Mouse (Mus musculus): ENCODE measurements around the gene Gdf7.

The Gdf7 gene

DNA sequence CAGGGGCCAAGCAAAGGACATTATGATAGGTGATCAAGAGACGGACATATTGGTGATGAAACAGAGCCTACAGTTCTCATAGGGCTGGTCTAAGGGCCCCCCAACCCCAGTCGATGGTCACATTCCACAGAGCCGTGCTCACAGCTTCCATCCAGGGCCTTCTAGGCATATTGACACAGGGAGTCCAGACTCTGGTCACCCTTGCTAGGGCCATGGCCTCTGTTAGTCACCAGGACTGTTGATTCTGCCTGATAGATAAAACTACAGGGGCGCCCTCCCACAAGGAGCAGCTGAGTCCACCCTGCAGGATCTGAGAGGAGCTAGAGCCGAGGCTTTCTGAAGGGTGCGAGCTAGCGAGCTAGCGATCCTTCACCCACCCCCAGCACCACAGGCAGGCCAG lies 31.9 kb upstream of the Gdf7 start:
- Histone ChIP-seq H3K36me3 (ENCODE audit: insufficient read depth, low read length) (peaks cover 85% of the 10 kb centered on the region), H3K27me3 (ENCODE audit: insufficient read depth, low read length) (no peaks in the 10 kb centered on the region), H3K4me1 (replicated peaks; ENCODE audit: low read depth, low read length) (peaks cover 29% of the 10 kb centered on the region), H3K9me3 (ENCODE audit: low read length) (no peaks in the 10 kb centered on the region), H3K4me3 (replicated peaks; ENCODE audit: low read length) (no peak overlapping the region)
- TF ChIP-seq CTCF (conservative IDR thresholded peaks at IDR 0.05; ENCODE audit: low read length) (no peak), POU5F1 (IDR thresholded peaks at IDR 0.05; ENCODE audit: borderline replicate concordance, low read length) (no peak), NANOG (IDR thresholded peaks at IDR 0.05; ENCODE audit: borderline replicate concordance, low read length) (no peak)

DNA sequence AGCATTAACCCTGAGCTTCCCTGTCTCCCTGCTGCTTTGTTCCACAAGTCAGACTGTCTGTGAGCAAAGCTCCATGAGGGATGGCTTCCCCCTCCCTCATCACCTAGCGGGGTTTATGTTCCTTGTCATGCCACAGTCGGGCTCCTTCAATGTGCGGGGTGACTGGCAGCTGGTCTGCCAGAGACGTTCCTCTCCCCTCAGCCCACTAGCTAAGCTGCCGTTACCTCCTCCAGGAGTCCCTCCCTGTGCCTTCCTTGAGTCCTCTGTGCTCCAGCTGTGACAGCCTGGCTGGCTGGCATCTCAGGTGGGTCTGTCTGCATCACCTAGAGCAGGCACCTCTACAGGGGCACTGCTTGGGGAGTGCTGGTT lies 30.4 kb upstream of the Gdf7 start:
- no peak overlapping the region for H3K4me3 ChIP-seq (replicated peaks; ENCODE audit: low read length)
- no peaks in the 10 kb centered on the region for H3K27me3 ChIP-seq (ENCODE audit: insufficient read depth, low read length)
- no peaks in the 10 kb centered on the region for H3K9me3 ChIP-seq (ENCODE audit: low read length)
- TF ChIP-seq POU5F1 (IDR thresholded peaks at IDR 0.05; ENCODE audit: borderline replicate concordance, low read length) (no peak), CTCF (conservative IDR thresholded peaks at IDR 0.05; ENCODE audit: low read length) (no peak), NANOG (IDR thresholded peaks at IDR 0.05; ENCODE audit: borderline replicate concordance, low read length) (no peak)
- peaks cover 17% of the 10 kb centered on the region for H3K4me1 ChIP-seq (replicated peaks; ENCODE audit: low read depth, low read length)
- H3K36me3 ChIP-seq (ENCODE audit: insufficient read depth, low read length), result peaks cover 84% of the 10 kb centered on the region

DNA sequence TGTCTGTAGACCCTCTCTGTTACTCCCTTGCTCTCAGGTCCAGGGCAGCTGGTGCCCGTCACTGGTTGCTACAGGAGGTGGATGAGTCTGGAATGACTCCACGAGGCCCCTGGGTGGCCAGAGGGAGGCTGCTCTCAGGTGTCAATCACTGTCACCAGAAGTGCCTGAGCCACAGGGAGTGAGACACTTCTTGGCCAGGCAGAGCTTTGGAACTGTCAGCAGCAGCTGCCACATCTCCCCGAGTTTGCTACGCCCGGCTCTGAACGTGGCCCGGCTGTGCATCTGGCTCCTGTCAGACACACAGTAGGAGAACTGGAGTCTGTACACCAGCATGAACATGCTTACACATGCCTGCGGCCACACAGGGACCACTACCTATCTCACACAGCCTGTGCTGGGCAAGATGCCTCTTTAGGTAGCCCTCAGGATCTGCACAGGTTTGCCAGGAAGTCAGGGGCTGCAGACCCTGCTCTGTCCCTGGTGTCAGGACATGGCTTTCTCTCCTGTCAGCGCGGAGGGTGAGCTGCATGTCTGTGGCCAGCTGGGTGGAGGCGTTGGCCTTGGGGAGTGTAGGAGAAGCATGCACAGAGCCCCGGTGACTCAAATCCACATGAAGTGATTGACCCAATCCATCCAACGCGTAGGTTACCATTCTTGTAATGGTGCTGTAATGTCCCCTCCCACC lies 29.9 kb upstream of the Gdf7 start:
- no peak for TF ChIP-seq NANOG (IDR thresholded peaks at IDR 0.05; ENCODE audit: borderline replicate concordance, low read length)
- no peak for TF ChIP-seq POU5F1 (IDR thresholded peaks at IDR 0.05; ENCODE audit: borderline replicate concordance, low read length)
- no peak for TF ChIP-seq CTCF (conservative IDR thresholded peaks at IDR 0.05; ENCODE audit: low read length)
- Histone ChIP-seq H3K27me3 (ENCODE audit: insufficient read depth, low read length) (no peaks in the 10 kb centered on the region), H3K36me3 (ENCODE audit: insufficient read depth, low read length) (peaks cover 79% of the 10 kb centered on the region), H3K9me3 (ENCODE audit: low read length) (no peaks in the 10 kb centered on the region), H3K4me3 (replicated peaks; ENCODE audit: low read length) (no peak overlapping the region), H3K4me1 (replicated peaks; ENCODE audit: low read depth, low read length) (peaks cover 14% of the 10 kb centered on the region)

DNA sequence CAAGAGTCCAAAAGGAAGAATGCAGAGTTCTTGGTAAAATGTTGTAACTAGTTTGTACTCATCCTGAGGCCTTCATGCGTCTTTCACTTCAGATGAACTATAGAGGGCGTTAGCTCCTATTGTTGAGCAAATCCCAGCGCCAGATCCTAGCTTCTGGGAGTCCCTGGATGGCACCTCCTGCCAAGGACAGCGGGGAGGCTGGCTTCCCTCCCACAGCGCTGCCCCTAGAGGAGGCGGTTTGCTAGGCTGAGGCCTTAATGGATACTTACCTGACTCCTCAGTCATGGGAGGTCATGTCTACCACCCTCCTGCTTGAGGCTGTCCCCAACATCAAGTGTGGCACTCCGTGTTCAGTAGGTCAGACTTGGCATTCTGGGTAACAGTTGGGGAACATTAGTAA lies 27.5 kb upstream of the Gdf7 start:
- Histone ChIP-seq H3K4me1 (replicated peaks; ENCODE audit: low read depth, low read length) (peaks cover 36% of the 10 kb centered on the region), H3K27me3 (ENCODE audit: insufficient read depth, low read length) (no peaks in the 10 kb centered on the region), H3K9me3 (ENCODE audit: low read length) (no peaks in the 10 kb centered on the region), H3K36me3 (ENCODE audit: insufficient read depth, low read length) (peaks cover 65% of the 10 kb centered on the region), H3K4me3 (replicated peaks; ENCODE audit: low read length) (no peak overlapping the region)
- TF ChIP-seq CTCF (conservative IDR thresholded peaks at IDR 0.05; ENCODE audit: low read length), result no peak
- TF ChIP-seq NANOG (IDR thresholded peaks at IDR 0.05; ENCODE audit: borderline replicate concordance, low read length), result no peak
- no peak for TF ChIP-seq POU5F1 (IDR thresholded peaks at IDR 0.05; ENCODE audit: borderline replicate concordance, low read length)

DNA sequence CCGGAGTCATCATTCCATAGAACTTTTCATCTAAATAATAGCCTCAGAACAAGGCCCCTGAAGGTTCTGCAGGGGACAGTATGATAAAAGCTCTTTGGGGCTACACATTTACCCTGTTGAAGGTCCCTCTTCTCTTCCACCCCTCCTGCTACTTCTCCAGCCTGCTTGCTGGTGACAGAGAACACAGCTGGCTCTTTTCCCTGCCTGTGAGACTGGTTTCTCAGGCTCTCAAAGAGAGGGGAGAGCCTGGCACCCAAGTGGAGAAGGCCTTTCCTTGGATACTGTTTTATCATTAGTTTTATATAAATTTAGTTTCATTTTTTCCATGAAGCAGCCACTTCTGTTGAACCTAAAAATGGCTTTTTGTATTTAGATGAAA lies 25.9 kb upstream of the Gdf7 start:
- Histone ChIP-seq H3K4me3 (replicated peaks; ENCODE audit: low read length) (no peak overlapping the region), H3K36me3 (ENCODE audit: insufficient read depth, low read length) (peaks cover 60% of the 10 kb centered on the region), H3K4me1 (replicated peaks; ENCODE audit: low read depth, low read length) (peaks cover 51% of the 10 kb centered on the region), H3K27me3 (ENCODE audit: insufficient read depth, low read length) (no peaks in the 10 kb centered on the region), H3K9me3 (ENCODE audit: low read length) (no peaks in the 10 kb centered on the region)
- TF ChIP-seq CTCF (conservative IDR thresholded peaks at IDR 0.05; ENCODE audit: low read length) (no peak), POU5F1 (IDR thresholded peaks at IDR 0.05; ENCODE audit: borderline replicate concordance, low read length) (no peak), NANOG (IDR thresholded peaks at IDR 0.05; ENCODE audit: borderline replicate concordance, low read length) (no peak)

DNA sequence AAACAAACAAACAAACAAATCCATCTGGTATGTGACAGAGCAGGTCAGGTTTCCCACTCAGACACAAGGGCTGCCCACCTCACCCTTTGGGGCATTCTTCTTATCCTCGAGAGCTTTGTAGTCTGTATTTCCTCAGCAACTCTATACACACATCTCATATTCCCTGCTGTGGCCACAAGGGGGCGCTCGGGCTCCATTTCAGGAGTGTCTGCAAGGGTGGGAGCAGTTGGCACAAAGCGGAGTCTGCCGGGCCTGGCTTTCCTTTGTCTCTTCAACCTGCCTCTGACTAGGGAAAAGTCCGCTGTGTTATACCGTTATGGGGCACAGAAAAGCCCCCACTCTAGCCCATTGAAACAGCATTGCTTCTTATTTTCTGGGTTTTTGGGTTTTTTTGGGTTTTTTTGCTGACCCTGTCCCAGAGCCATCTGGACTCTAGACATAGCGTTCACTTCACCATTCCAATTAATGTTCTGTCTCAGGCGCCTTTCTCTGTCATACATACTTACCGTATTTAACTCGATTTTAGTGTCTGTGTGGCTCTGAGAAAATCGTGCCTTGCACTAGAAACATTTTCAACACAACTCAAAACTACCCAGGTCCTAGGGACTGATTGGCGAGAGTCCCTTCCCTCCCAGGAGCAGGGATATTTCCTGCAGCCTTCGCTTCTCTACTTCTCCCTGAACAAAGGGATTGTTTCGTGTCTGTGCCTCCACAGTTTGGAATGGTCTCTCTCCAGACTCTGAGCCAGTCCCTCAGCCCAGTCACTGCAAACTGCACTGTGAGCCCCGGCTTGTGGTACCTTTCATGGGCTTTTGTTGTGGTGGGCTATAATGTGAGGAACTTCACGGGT lies 25.3 kb upstream of the Gdf7 start:
- no peak overlapping the region for H3K4me3 ChIP-seq (replicated peaks; ENCODE audit: low read length)
- peaks cover 63% of the 10 kb centered on the region for H3K36me3 ChIP-seq (ENCODE audit: insufficient read depth, low read length)

DNA sequence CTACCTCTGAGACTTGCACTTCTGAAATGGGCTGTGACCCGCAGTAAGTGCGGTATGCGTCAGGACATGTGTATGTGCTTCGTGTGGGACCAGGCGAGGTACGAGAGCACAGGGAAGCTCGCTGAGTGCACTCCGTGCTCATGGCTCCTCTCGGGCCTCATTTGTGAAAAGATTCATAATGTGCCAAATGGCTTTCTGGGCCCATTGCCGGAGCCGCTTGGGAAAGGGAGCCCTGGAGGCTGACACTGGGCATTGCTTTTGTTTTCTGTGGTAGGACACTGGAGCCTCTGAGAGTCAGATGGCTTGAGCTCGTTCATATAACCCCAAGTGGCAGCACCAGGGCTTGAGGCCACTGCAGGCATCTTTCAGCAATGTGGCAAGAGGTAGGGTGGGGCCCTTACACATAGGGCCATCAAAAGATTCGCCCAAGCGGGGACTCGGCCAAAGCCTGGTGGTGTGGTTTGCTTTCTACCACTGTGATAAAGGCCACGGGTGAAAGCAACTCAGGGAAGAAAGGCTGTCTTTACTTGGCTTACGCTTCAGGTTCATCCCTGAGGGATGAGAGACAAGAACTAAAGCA lies 24.3 kb upstream of the Gdf7 start:
- TF ChIP-seq NANOG (IDR thresholded peaks at IDR 0.05; ENCODE audit: borderline replicate concordance, low read length), result no peak
- no peak for TF ChIP-seq POU5F1 (IDR thresholded peaks at IDR 0.05; ENCODE audit: borderline replicate concordance, low read length)
- TF ChIP-seq CTCF (conservative IDR thresholded peaks at IDR 0.05; ENCODE audit: low read length), result no peak
- Histone ChIP-seq H3K4me3 (replicated peaks; ENCODE audit: low read length) (peak overlapping the region; percentile 69), H3K36me3 (ENCODE audit: insufficient read depth, low read length) (peaks cover 63% of the 10 kb centered on the region), H3K4me1 (replicated peaks; ENCODE audit: low read depth, low read length) (peaks cover 55% of the 10 kb centered on the region), H3K9me3 (ENCODE audit: low read length) (no peaks in the 10 kb centered on the region), H3K27me3 (ENCODE audit: insufficient read depth, low read length) (no peaks in the 10 kb centered on the region)

More for the DNA sequence above, 25.3 kb upstream of the Gdf7 start:
- H3K4me1 ChIP-seq (replicated peaks; ENCODE audit: low read depth, low read length), result peaks cover 53% of the 10 kb centered on the region
- H3K9me3 ChIP-seq (ENCODE audit: low read length), result no peaks in the 10 kb centered on the region
- no peaks in the 10 kb centered on the region for H3K27me3 ChIP-seq (ENCODE audit: insufficient read depth, low read length)
- no peak for TF ChIP-seq NANOG (IDR thresholded peaks at IDR 0.05; ENCODE audit: borderline replicate concordance, low read length)
- no peak for TF ChIP-seq POU5F1 (IDR thresholded peaks at IDR 0.05; ENCODE audit: borderline replicate concordance, low read length)
- peak; percentile 82 for TF ChIP-seq CTCF (conservative IDR thresholded peaks at IDR 0.05; ENCODE audit: low read length)

DNA sequence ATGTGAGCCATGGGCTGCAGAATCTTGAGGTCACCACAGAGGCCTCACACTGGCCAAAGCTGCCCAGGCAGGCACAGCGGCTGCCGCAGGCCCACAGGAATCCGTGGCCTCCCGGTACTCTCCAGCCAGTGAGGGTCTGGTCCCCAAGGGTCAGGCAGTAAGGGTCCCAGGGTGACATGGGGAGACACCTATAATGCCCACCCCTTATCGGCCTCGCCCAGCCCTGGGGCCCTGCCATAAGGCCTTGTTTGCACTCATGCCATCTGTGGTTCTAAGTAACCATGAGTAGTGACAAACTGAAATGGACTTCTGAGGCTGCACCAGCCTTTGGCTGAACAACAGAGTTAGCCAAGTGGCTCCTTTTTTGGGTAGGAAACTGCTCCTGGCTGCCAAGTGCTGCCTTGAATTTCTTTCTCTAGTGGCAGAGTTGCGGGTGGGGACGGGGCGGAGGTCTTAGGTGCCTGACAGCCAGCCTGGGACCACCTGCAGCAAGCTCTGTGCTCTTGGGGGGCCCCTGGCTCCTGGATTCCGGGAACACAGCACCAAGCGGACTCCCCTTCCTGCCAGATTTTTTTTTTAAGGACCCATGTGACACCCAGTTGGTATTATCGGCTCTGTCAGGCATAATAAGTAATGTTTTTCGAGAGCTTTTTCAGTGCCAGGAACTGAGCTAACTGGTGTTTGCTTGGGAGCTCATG lies 23.6 kb upstream of the Gdf7 start:
- peak overlapping the region; percentile 69 for H3K4me3 ChIP-seq (replicated peaks; ENCODE audit: low read length)
- TF ChIP-seq CTCF (conservative IDR thresholded peaks at IDR 0.05; ENCODE audit: low read length) (no peak), POU5F1 (IDR thresholded peaks at IDR 0.05; ENCODE audit: borderline replicate concordance, low read length) (no peak), NANOG (IDR thresholded peaks at IDR 0.05; ENCODE audit: borderline replicate concordance, low read length) (no peak)
- no peaks in the 10 kb centered on the region for H3K27me3 ChIP-seq (ENCODE audit: insufficient read depth, low read length)

More for the DNA sequence above, 23.6 kb upstream of the Gdf7 start:
- Histone ChIP-seq H3K4me1 (replicated peaks; ENCODE audit: low read depth, low read length) (peaks cover 62% of the 10 kb centered on the region), H3K9me3 (ENCODE audit: low read length) (no peaks in the 10 kb centered on the region), H3K36me3 (ENCODE audit: insufficient read depth, low read length) (peaks cover 61% of the 10 kb centered on the region)

All from E14TG2a.4 (cell line).